Mouse (Mus musculus) forebrain, postnatal 0 days (tissue): ENCODE data around the gene Slmap. TPM values are rescaled to one million over a fixed set of nuclear protein-coding genes. Genes with fewer than 3 reads are reported as not detected.
"Not testable (repeated sequence)": the region's sequence is repeated elsewhere in the genome, so short reads cannot be mapped to it uniquely, and the experiment has no call there.

ENCODE experiments used
- ATAC-seq: fragments of 200-750 bp; cut with Nextera tagmentation; 2 replicates; pipeline ENCODE4 v1.8.0; 2017; ENCODE audit warnings: mild to moderate bottlenecking, moderate library complexity
- DNase-seq: peaks from one replicate; pipeline ENCODE4 v3.0.0-alpha.2; 2015
- H3K27ac ChIP-seq: fragments of 300-500 bp; sonication (generic); 2 replicates; pipeline ENCODE4 v1.5.1; 2014; ENCODE audit warnings: low read depth, mild to moderate bottlenecking, antibody characterized with exemption, low read length, moderate library complexity, mixed read lengths
- H3K27me3 ChIP-seq: fragments of 300-500 bp; sonication (generic); 2 replicates; pipeline ENCODE4 v1.6.1; 2014; ENCODE audit warnings: mild to moderate bottlenecking, low read length, mixed read lengths; ENCODE audit not compliant: insufficient read depth
- H3K36me3 ChIP-seq: fragments of 300-500 bp; sonication (generic); 2 replicates; pipeline ENCODE4 v1.6.1; 2014; ENCODE audit warnings: mild to moderate bottlenecking, moderate library complexity; ENCODE audit not compliant: insufficient read depth
- H3K4me1 ChIP-seq: fragments of 300-500 bp; sonication (generic); 2 replicates; pipeline ENCODE4 v1.6.1; 2014; ENCODE audit warnings: antibody characterized with exemption; ENCODE audit not compliant: insufficient read depth
- H3K4me2 ChIP-seq: fragments of 300-500 bp; sonication (generic); 2 replicates; pipeline ENCODE4 v1.6.1; 2014; ENCODE audit warnings: low read depth, mild to moderate bottlenecking, moderate library complexity
- H3K4me3 ChIP-seq: fragments of 300-500 bp; sonication (generic); 2 replicates; pipeline ENCODE4 v1.5.1; 2014; ENCODE audit warnings: low read depth, low read length, mixed read lengths
- H3K9ac ChIP-seq: fragments of 300-500 bp; sonication (generic); 2 replicates; pipeline ENCODE4 v1.6.1; 2014; ENCODE audit warnings: mild to moderate bottlenecking
- H3K9me3 ChIP-seq: fragments of 300-500 bp; sonication (generic); 2 replicates; pipeline ENCODE4 v1.6.1; 2016; ENCODE audit warnings: low read length
- CTCF ChIP-seq: sonication (generic); IDR thresholded peaks from 2 replicates; pipeline ENCODE4 v1.5.1; 2016; ENCODE audit warnings: antibody characterized with exemption, control low read depth, low read depth
- WGBS: fragments of 180-500 bp; shearing (Covaris S2); extraction: QIAGEN DNeasy Blood & Tissue Kit; methylation state at CpG from one replicate; pipeline ENCODE4 v1.1.7; 2014; 5-methylcytosine and 5-hydroxymethylcytosine counted together
- polyA plus RNA-seq: library from polyadenylated mRNA; unstranded; fragments of >200 nt; fragmentation: Nextera tagmentation; extraction: Ambion mirVana; gene quantifications from 2 replicates; pipeline ENCODE4 v1.2.1, GENCODE M21; 2015
- total RNA-seq: library from RNA; depleted of rRNA; stranded (reverse); fragments of >200 nt; gene quantifications from 2 replicates; pipeline ENCODE4 v1.2.3, GENCODE M21; 2014; rRNA removed

Gene Slmap
- total and polyA plus RNA-seq, 2 experiments from 2014 or later, result 9.9 to 27.2 TPM

GRCm38 (mm10) chr14:26398508-26399160 lies 136.1 kb downstream of the Slmap start:
- Histone ChIP-seq H3K27ac (no peak overlapping the region), H3K27me3 (no peaks in the 10 kb centered on the region), H3K4me1 (no peaks in the 10 kb centered on the region), H3K36me3 (0 out of 2 replicates have a peak, but pooled peaks cover 3% of the 10 kb centered on the region), H3K9ac (no peak overlapping the region), H3K4me2 (no peak overlapping the region), H3K9me3 (0 out of 2 replicates have a peak, but pooled peaks cover 5% of the 10 kb centered on the region), H3K4me3 (no peak overlapping the region)
- DNase-seq, result no peak
- no peak for ATAC-seq
- TF ChIP-seq CTCF, result no peak
- WGBS, result 94% methylated on average over 7 of the region's 7 CpGs

DNA sequence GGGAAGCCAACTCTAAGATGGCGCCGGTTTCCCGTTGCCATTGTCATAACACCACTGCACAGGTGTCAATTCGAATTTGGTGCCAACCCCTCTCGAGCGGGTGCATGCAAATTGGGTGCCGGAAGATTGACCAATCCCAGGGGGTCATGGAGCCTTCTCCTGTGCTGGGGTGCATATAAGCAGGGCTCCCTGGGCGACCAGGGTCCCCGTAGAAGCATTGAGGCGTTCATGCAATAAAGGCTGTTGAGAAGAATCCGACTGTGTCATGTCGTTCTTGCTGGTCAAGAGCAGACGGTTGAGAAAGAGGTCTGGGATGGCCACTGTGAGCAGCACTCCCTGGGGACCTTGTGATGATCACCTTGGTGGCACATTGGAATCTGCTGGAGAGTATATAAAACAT lies 142.9 kb downstream of the Slmap start:
- Histone ChIP-seq H3K4me3 (no peak overlapping the region), H3K36me3 (no peaks in the 10 kb centered on the region), H3K27me3 (no peaks in the 10 kb centered on the region), H3K4me1 (no peaks in the 10 kb centered on the region), H3K9ac (no peak overlapping the region), H3K4me2 (no peak overlapping the region), H3K27ac (no peak overlapping the region), H3K9me3 (no peaks in the 10 kb centered on the region)
- TF ChIP-seq CTCF, result no peak
- DNase-seq (no peak), ATAC-seq (no peak)
- 90% methylated on average over 13 of the region's 13 CpGs for WGBS

GRCm38 (mm10) chr14:26388961-26389360 lies 145.8 kb downstream of the Slmap start:
- H3K4me1 ChIP-seq, H3K4me2 ChIP-seq, DNase-seq, H3K27ac ChIP-seq, H3K36me3 ChIP-seq, H3K9ac ChIP-seq, H3K27me3 ChIP-seq, ATAC-seq, H3K4me3 ChIP-seq, H3K9me3 ChIP-seq: not testable (repeated sequence)
- 93% methylated on average over 2 of the region's 2 CpGs for WGBS

- 73% methylated on average over 5 of the region's 5 CpGs for WGBS
- not testable (repeated sequence) for H3K9me3 ChIP-seq, H3K9ac ChIP-seq
These were observed 147.7 kb downstream of the Slmap start for GRCm38 (mm10) chr14:26386999-26387398.

DNA sequence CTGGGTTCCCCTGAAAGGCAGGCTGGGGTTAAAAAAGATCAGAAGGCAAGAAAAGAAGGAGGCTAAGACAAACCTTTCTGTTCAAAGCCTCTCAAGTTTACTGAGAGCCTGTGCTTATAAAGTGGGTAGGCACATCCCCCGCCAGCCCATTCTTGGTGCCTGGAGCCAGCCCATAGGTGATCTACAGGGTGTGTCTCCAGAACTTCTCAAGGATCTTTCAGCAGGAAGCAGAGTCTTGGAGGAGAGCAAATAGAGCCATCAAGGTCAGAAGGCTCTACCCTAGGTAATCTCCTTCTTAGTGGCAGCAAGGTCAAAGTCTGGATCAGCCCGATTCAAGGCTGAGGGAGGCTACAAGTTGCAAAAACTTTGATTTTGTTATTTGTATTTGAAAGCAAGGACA lies 149.1 kb downstream of the Slmap start:
- H3K9me3 ChIP-seq, ATAC-seq, H3K36me3 ChIP-seq, H3K27me3 ChIP-seq, H3K4me3 ChIP-seq, H3K9ac ChIP-seq, H3K4me1 ChIP-seq, DNase-seq, H3K27ac ChIP-seq, H3K4me2 ChIP-seq: not testable (repeated sequence)
- WGBS, result 87% methylated on average over 2 of the region's 2 CpGs

More at GRCm38 (mm10) chr14:26386999-26387398, 147.7 kb downstream of the Slmap start:
- not testable (repeated sequence) for DNase-seq, H3K27me3 ChIP-seq, H3K4me3 ChIP-seq, H3K36me3 ChIP-seq, H3K4me2 ChIP-seq, H3K4me1 ChIP-seq, ATAC-seq, H3K27ac ChIP-seq

DNA sequence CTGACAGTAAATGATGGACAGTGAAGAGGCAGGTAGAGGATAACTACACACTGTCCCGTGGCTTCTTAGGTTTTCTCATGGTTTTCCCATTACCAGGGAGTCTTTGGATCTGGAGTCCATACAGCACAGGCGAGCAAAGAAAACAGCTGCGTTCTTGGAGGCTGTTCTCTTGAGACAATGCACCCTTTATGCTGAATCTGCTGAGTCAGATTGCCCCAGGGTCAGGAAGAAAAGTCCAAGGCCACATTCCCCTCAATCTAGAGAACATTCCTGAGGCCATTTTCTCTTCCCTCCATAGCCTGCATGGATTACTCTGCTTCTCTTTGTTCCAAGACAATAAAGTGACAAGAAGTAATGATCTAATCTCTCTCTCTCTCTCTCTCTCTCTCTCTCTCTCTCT lies 155.7 kb downstream of the Slmap start:
- H3K36me3 ChIP-seq, result no peaks in the 10 kb centered on the region
- no peak for TF ChIP-seq CTCF
- DNase-seq (no peak), ATAC-seq (no peak)
- H3K9ac ChIP-seq, result no peak overlapping the region
- H3K9me3 ChIP-seq, result no peaks in the 10 kb centered on the region
- H3K4me3 ChIP-seq, result no peak overlapping the region
- no peak overlapping the region for H3K4me2 ChIP-seq
- WGBS, result 24% methylated on average over 3 of the region's 3 CpGs
- H3K27me3 ChIP-seq, result no peaks in the 10 kb centered on the region
- no peak overlapping the region for H3K27ac ChIP-seq
- no peaks in the 10 kb centered on the region for H3K4me1 ChIP-seq

GRCm38 (mm10) chr14:26376652-26377051 lies 158.1 kb downstream of the Slmap start:
- Histone ChIP-seq H3K4me2 (no peak overlapping the region), H3K4me1 (no peaks in the 10 kb centered on the region), H3K27ac (no peak overlapping the region), H3K36me3 (no peaks in the 10 kb centered on the region), H3K9ac (no peak overlapping the region), H3K9me3 (no peaks in the 10 kb centered on the region), H3K4me3 (no peak overlapping the region), H3K27me3 (no peaks in the 10 kb centered on the region)
- TF ChIP-seq CTCF, result peak; percentile 81
- peak; percentile 73 for DNase-seq
- no peak for ATAC-seq
- 4% methylated on average over 2 of the region's 2 CpGs for WGBS

Other genes starting within 250 kb of the Slmap start
- 23.5 and 30.7 TPM in 2 replicates for gene Dennd6a, start 38.9 kb upstream of the Slmap start, total RNA-seq
- 6.8 and 11.9 TPM in 2 replicates for gene Dennd6a, start 38.9 kb upstream of the Slmap start, polyA plus RNA-seq
- 176 and 182 TPM in 2 replicates for gene Arf4, start 103.1 kb upstream of the Slmap start, total RNA-seq
- gene Arf4, start 103.1 kb upstream of the Slmap start, polyA plus RNA-seq, result 521 and 540 TPM in 2 replicates
- 15.7 and 21.1 TPM in 2 replicates for gene Pde12, start 135.0 kb upstream of the Slmap start, total RNA-seq
- 10.7 and 10.9 TPM in 2 replicates for gene Pde12, start 135.0 kb upstream of the Slmap start, polyA plus RNA-seq
- gene Dnah12, start 158.3 kb upstream of the Slmap start, total RNA-seq, result 0.38 and 0.67 TPM in 2 replicates
- gene Dnah12, start 158.3 kb upstream of the Slmap start, polyA plus RNA-seq, result 0.06 and 0.19 TPM in 2 replicates